Mouse (Mus musculus): ENCODE measurements around the gene Ptprn2.

- TF ChIP-seq CTCF (IDR thresholded peaks at IDR 0.05; ENCODE audit: borderline replicate concordance, insufficient read depth, low read depth, low read length) (no peak), POLR2A (IDR thresholded peaks at IDR 0.05; ENCODE audit: borderline replicate concordance, insufficient read depth, low read length) (no peak)
Observed at GRCm38 (mm10) chr12:117250465-117250864, 764.9 kb downstream of the Ptprn2 start.
